Mouse (Mus musculus) ES-E14 (cell line): ENCODE measurements at regions not wholly inside any gene's neighbourhood (a gene's known extent, or its start where the extent isn't known, plus 50 kb on each side); places are given as distances from the start of the nearest gene placed in this dataset.

Source experiments
- CHD2 ChIP-seq: IDR thresholded peaks from 2 replicates; pipeline ENCODE4 v1.6.1; 2014; ENCODE audit warnings: mild to moderate bottlenecking, low read depth, low read length, inconsistent platforms
- HCFC1 ChIP-seq: IDR thresholded peaks from 2 replicates; pipeline ENCODE4 v1.6.1; 2012; ENCODE audit warnings: low read length, inconsistent platforms, borderline replicate concordance; ENCODE audit not compliant: insufficient read depth

GRCm38 (mm10) chr3:36311337-36311736 is 89.2 kb upstream of the Qrfpr start:
- TF ChIP-seq CHD2 (no peak), HCFC1 (no peak)
